Mouse (Mus musculus): ENCODE measurements around the gene Kif14. TPM values are rescaled to one million over a fixed set of nuclear protein-coding genes. Genes with fewer than 3 reads are reported as not detected.

The Kif14 gene
- polyA plus RNA-seq, 1 experiment from 2014 or later: 5.5 TPM

DNA sequence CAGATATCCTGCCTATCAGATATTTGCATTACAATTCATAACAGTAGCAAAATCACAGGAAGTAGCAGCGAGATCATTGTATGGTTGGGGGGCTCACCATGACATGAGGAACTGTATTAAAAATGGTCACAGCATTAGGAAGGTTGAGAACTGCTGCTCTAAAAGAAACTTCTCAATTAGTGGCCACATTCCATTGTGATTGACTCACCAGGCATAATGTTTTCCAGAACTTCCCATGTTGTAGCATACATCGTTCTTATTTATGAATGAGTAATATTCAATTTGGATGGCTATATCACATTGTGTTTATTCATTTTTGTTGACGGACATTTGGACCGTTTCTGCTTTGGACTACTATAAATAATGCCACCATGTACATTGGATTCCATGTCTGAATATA lies 101.5 kb downstream of the Kif14 start:
- Histone ChIP-seq H3K27me3 (ENCODE audit: control insufficient read depth, insufficient read depth, low read depth, low read length) (no peaks in the 10 kb centered on the region), H3K27ac (ENCODE audit: low read length) (no peak overlapping the region), H3K4me2 (ENCODE audit: low read depth, low read length) (no peak overlapping the region), H3K4me1 (ENCODE audit: control insufficient read depth, low read depth, low read length) (no peaks in the 10 kb centered on the region; the same call in 1 of the 2 replicates), H3K9ac (ENCODE audit: low read depth, low read length) (no peak overlapping the region), H3K9me3 (replicated peaks; ENCODE audit: control insufficient read depth, low read length) (no peaks in the 10 kb centered on the region), H3K4me3 (ENCODE audit: low read depth, low read length) (no peak overlapping the region), H3K36me3 (ENCODE audit: control insufficient read depth, insufficient read depth) (no peaks in the 10 kb centered on the region)
- 71% methylated on average over 4 of the region's 4 CpGs for WGBS (ENCODE audit: insufficient replicate concordance)
- ATAC-seq (ENCODE audit: low read depth): no peak

DNA sequence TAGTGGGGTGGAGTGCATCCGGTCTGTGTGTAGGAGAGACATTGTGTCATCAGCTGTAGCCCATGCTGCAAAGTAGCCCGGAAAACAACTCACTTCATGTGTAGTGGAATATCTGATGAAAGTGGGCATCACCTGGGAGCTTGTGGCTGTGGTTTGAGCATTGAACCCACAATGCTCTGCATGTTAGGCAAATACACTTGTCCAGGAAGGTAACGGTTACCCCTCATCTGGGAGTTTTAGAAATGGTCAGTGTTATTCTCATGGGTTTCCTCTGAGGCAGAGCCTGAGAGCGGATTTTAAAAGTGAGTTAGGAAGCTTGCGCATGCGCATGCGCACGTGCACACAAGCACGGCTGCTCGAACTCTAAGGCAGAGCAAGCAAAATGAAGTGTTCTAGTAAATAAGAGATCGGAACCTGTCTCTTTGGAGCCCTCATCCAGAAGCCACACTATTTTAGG lies 102.6 kb downstream of the Kif14 start:
- H3K27me3 ChIP-seq (ENCODE audit: control insufficient read depth, insufficient read depth, low read depth, low read length): no peaks in the 10 kb centered on the region
- H3K27ac ChIP-seq (ENCODE audit: low read length): no peak overlapping the region
- H3K36me3 ChIP-seq (ENCODE audit: control insufficient read depth, insufficient read depth): no peaks in the 10 kb centered on the region
- ATAC-seq (ENCODE audit: low read depth): no peak
- H3K4me1 ChIP-seq (ENCODE audit: control insufficient read depth, low read depth, low read length): no peaks in the 10 kb centered on the region
- no peak overlapping the region for H3K9ac ChIP-seq (ENCODE audit: low read depth, low read length)
- WGBS (ENCODE audit: insufficient replicate concordance): 83% methylated on average over 11 of the region's 11 CpGs
- no peak overlapping the region for H3K4me2 ChIP-seq (ENCODE audit: low read depth, low read length)
- H3K4me3 ChIP-seq (ENCODE audit: low read depth, low read length): no peak overlapping the region
- H3K9me3 ChIP-seq (replicated peaks; ENCODE audit: control insufficient read depth, low read length): no peaks in the 10 kb centered on the region

DNA sequence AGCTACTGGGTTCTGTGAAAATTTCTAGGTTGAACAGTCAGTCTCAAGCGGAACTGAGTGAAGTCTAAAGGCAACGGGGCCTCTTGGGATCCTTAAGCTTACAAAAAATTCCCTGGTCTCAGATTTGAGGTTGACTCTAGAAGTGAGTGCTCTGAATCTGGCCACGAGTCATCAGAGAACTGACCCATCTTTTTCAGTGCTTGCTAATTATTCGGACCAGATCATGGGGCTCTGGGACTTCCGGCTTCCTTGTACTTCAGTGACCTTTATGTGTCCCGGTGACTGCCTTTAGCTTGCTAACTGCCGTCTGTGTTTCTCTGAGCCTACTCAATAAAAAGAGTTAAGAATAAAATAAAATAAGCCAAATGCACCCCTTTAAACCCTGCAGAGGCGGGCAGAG lies 103.1 kb downstream of the Kif14 start:
- no peak overlapping the region for H3K9ac ChIP-seq (ENCODE audit: low read depth, low read length)
- H3K4me3 ChIP-seq (ENCODE audit: low read depth, low read length): no peak overlapping the region
- no peak overlapping the region for H3K4me2 ChIP-seq (ENCODE audit: low read depth, low read length)
- 75% methylated on average over 8 of the region's 8 CpGs for WGBS (ENCODE audit: insufficient replicate concordance)
- no peaks in the 10 kb centered on the region for H3K36me3 ChIP-seq (ENCODE audit: control insufficient read depth, insufficient read depth)
- H3K27ac ChIP-seq (ENCODE audit: low read length): no peak overlapping the region
- H3K9me3 ChIP-seq (replicated peaks; ENCODE audit: control insufficient read depth, low read length): no peaks in the 10 kb centered on the region
- H3K4me1 ChIP-seq (ENCODE audit: control insufficient read depth, low read depth, low read length): no peaks in the 10 kb centered on the region
- no peaks in the 10 kb centered on the region for H3K27me3 ChIP-seq (ENCODE audit: control insufficient read depth, insufficient read depth, low read depth, low read length)
- ATAC-seq (ENCODE audit: low read depth): no peak

DNA sequence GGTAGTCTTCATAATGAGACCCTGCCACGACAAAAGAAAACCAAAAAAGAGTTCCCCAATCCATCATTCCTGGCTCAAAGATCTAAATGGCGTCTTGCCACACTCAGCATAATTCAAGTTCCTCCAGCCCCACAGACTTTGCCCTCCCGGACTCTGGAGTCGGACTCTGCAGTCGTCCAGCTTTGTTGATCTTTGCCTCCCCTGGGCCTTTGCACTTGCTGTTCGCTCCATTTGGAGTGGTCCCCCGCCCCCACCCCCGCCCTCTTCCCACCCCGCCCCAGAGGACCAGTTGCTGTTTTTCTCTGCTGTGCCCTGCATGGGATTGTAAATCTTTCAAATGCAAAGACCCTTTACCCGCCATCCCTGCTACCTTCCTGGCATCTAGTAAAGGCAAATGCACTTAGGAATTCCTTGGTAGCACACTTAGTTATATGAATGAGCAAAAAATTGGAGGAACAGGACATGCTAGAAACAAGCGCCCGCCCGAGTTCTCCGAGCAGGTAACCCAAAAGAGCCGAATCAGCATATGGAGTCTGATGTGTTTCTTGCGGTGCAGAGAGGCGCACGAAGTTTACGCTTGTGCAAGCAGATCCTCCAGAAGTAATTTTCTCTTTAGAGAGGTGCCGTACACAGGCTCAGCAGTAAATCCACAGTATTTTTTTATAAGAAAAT lies 103.6 kb downstream of the Kif14 start:
- ATAC-seq (ENCODE audit: low read depth): no peak
- no peak overlapping the region for H3K9ac ChIP-seq (ENCODE audit: low read depth, low read length)

DNA sequence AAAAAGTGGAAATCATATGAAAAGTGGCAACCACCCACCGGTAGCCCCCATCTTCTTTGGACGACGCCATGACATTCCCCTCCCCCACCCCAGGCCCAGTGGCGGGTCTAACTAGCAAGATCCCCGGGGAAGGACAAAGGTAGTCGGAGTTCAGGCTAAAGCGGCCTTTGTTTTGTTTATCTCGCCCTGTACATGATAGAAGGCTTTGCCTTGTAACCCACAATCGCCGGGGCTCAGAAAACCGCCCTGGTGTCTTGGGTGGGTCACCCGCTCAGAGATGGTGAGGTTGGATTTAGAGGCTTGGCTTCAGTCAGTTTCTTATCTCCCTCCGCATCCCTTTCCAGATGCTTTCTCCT lies 104.1 kb downstream of the Kif14 start:
- Histone ChIP-seq H3K36me3 (ENCODE audit: control insufficient read depth, insufficient read depth) (no peaks in the 10 kb centered on the region), H3K27me3 (ENCODE audit: control insufficient read depth, insufficient read depth, low read depth, low read length) (no peaks in the 10 kb centered on the region), H3K9me3 (replicated peaks; ENCODE audit: control insufficient read depth, low read length) (no peaks in the 10 kb centered on the region), H3K4me1 (ENCODE audit: control insufficient read depth, low read depth, low read length) (no peaks in the 10 kb centered on the region), H3K4me3 (ENCODE audit: low read depth, low read length) (no peak overlapping the region), H3K4me2 (ENCODE audit: low read depth, low read length) (peak overlapping the region; percentile 21; the same call in 1 of the 2 replicates), H3K9ac (ENCODE audit: low read depth, low read length) (no peak overlapping the region), H3K27ac (ENCODE audit: low read length) (no peak overlapping the region)
- WGBS (ENCODE audit: insufficient replicate concordance): 11% methylated on average over 13 of the region's 13 CpGs
- no peak for ATAC-seq (ENCODE audit: low read depth)

More for the DNA sequence above, 103.6 kb downstream of the Kif14 start:
- Histone ChIP-seq H3K27ac (ENCODE audit: low read length) (no peak overlapping the region), H3K4me3 (ENCODE audit: low read depth, low read length) (no peak overlapping the region), H3K4me1 (ENCODE audit: control insufficient read depth, low read depth, low read length) (no peaks in the 10 kb centered on the region), H3K4me2 (ENCODE audit: low read depth, low read length) (peak overlapping the region; percentile 21; the same call in 1 of the 2 replicates), H3K27me3 (ENCODE audit: control insufficient read depth, insufficient read depth, low read depth, low read length) (no peaks in the 10 kb centered on the region), H3K9me3 (replicated peaks; ENCODE audit: control insufficient read depth, low read length) (no peaks in the 10 kb centered on the region), H3K36me3 (ENCODE audit: control insufficient read depth, insufficient read depth) (no peaks in the 10 kb centered on the region)
- WGBS (ENCODE audit: insufficient replicate concordance): 49% methylated on average over 20 of the region's 20 CpGs

DNA sequence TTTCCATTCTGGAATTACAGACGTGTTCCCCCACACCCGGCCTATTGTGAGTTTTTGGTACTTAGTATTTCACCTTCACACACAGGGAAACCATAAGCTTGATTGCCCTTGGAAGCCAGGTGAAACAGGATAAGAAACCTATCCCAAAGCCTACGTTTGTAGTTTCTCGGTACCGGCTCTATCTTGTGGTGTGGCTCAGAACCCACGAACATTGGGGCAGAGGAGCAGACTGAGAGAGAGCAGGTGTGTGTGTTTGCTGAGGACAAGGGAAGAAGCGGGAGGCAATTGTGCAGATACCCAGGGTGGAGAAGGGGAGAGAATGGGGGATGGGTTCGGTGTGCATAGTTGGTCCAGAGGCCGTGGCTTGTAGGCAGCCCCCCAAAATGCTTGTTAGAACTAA lies 104.8 kb downstream of the Kif14 start:
- H3K27ac ChIP-seq (ENCODE audit: low read length): no peak overlapping the region
- H3K4me2 ChIP-seq (ENCODE audit: low read depth, low read length): no peak overlapping the region
- no peak overlapping the region for H3K9ac ChIP-seq (ENCODE audit: low read depth, low read length)
- H3K27me3 ChIP-seq (ENCODE audit: control insufficient read depth, insufficient read depth, low read depth, low read length): no peaks in the 10 kb centered on the region
- H3K4me3 ChIP-seq (ENCODE audit: low read depth, low read length): no peak overlapping the region
- no peaks in the 10 kb centered on the region for H3K36me3 ChIP-seq (ENCODE audit: control insufficient read depth, insufficient read depth)
- ATAC-seq (ENCODE audit: low read depth): no peak
- no peaks in the 10 kb centered on the region for H3K4me1 ChIP-seq (ENCODE audit: control insufficient read depth, low read depth, low read length)
- H3K9me3 ChIP-seq (replicated peaks; ENCODE audit: control insufficient read depth, low read length): no peaks in the 10 kb centered on the region
- WGBS (ENCODE audit: insufficient replicate concordance): 65% methylated on average over 9 of the region's 9 CpGs

DNA sequence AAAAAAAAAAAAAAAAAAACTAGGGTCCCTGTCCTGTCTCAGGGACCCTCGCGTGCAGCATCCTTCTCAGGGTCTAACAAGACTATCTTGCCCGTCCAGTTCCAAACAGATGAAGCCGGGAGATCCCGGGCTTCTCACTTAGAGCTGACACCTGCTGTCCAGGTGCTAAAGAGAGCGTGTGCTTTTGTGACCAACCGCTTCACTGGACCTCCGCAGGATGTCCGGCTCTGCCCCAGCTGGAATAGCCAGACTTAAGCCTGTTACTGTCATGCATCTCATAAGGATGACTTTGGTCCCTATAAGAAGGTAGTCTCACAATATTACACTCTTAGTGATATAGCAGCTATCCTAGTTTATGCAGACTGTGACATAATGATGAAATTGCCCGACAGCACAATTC lies 105.4 kb downstream of the Kif14 start:
- H3K27me3 ChIP-seq (ENCODE audit: control insufficient read depth, insufficient read depth, low read depth, low read length): no peaks in the 10 kb centered on the region
- no peaks in the 10 kb centered on the region for H3K36me3 ChIP-seq (ENCODE audit: control insufficient read depth, insufficient read depth)
- H3K4me2 ChIP-seq (ENCODE audit: low read depth, low read length): no peak overlapping the region
- no peak overlapping the region for H3K4me3 ChIP-seq (ENCODE audit: low read depth, low read length)
- no peak for ATAC-seq (ENCODE audit: low read depth)
- no peak overlapping the region for H3K27ac ChIP-seq (ENCODE audit: low read length)
- H3K4me1 ChIP-seq (ENCODE audit: control insufficient read depth, low read depth, low read length): no peaks in the 10 kb centered on the region
- H3K9ac ChIP-seq (ENCODE audit: low read depth, low read length): no peak overlapping the region
- WGBS (ENCODE audit: insufficient replicate concordance): 76% methylated on average over 10 of the region's 10 CpGs
- H3K9me3 ChIP-seq (replicated peaks; ENCODE audit: control insufficient read depth, low read length): no peaks in the 10 kb centered on the region

DNA sequence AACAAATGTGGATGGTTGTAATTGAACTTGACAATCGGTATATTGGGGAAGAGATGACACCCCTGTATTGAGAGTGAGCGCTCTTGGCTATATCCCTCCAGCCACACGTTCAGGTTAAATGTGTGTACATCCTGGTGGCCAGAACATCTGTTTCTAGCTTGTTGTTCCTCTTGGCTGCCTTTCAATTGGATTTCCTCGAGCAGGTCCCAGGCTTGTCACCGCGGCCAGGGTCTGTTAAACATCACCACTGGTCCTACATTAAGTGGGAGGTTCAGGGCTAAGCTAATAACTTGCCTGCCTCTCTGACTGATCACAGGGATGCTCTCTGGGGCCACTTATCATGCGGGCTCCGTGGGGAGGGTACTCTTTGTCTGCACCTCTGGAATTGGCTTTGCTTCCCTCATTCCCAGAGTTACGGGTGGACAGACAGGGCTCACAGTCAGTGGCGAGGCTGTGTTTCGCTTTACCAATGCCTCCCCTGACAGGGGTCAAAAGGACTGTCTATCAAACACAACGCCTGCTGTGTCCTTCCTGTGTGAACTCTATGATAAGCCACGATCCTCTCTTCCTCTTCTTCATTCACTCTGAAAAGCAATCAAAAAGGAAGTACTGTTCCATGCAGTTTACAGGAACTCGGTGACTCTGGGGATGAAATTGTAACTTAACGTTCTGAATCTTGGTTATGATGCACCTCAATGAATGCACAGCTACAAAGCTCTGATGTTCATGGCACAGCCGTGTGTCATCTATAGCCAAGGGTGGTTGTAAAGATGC lies 111.9 kb downstream of the Kif14 start:
- ATAC-seq (ENCODE audit: low read depth): no peak
- Histone ChIP-seq H3K4me3 (ENCODE audit: low read depth, low read length) (0 out of 2 replicates have a peak overlapping the region, but pooled peaks have one; percentile 5), H3K4me2 (ENCODE audit: low read depth, low read length) (peak overlapping the region; percentile 37), H3K4me1 (ENCODE audit: control insufficient read depth, low read depth, low read length) (no peaks in the 10 kb centered on the region; the same call in 1 of the 2 replicates), H3K9ac (ENCODE audit: low read depth, low read length) (no peak overlapping the region), H3K27me3 (ENCODE audit: control insufficient read depth, insufficient read depth, low read depth, low read length) (peaks cover 6% of the 10 kb centered on the region), H3K27ac (ENCODE audit: low read length) (no peak overlapping the region), H3K36me3 (ENCODE audit: control insufficient read depth, insufficient read depth) (no peaks in the 10 kb centered on the region), H3K9me3 (replicated peaks; ENCODE audit: control insufficient read depth, low read length) (no peaks in the 10 kb centered on the region)
- 17% methylated on average over 16 of the region's 16 CpGs for WGBS (ENCODE audit: insufficient replicate concordance)

DNA sequence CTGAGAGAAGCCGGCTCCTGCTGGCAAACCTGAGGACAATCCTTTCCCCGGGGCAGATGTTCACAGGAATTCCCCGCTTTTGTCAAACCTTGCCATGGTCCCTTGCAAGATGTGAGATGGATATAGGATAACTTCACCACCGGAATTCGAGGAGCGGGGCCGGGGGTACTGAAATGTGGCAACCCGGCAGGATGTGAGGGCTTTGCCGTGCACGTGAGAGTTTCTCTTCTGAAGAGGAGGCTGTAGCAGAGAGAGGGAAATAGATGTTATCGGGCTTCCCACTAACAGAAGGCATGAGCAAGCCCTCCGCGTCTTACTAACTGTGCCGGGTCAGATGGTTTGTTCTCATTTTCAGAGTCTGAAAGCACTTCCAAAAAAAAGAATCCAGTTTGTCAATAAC lies 113.2 kb downstream of the Kif14 start:
- 21% methylated on average over 14 of the region's 14 CpGs for WGBS (ENCODE audit: insufficient replicate concordance)
- Histone ChIP-seq H3K4me2 (ENCODE audit: low read depth, low read length) (no peak overlapping the region), H3K27ac (ENCODE audit: low read length) (no peak overlapping the region), H3K27me3 (ENCODE audit: control insufficient read depth, insufficient read depth, low read depth, low read length) (peaks cover 6% of the 10 kb centered on the region), H3K4me1 (ENCODE audit: control insufficient read depth, low read depth, low read length) (no peaks in the 10 kb centered on the region; the same call in 1 of the 2 replicates), H3K4me3 (ENCODE audit: low read depth, low read length) (no peak overlapping the region), H3K9ac (ENCODE audit: low read depth, low read length) (no peak overlapping the region), H3K36me3 (ENCODE audit: control insufficient read depth, insufficient read depth) (no peaks in the 10 kb centered on the region), H3K9me3 (replicated peaks; ENCODE audit: control insufficient read depth, low read length) (no peaks in the 10 kb centered on the region)
- no peak for ATAC-seq (ENCODE audit: low read depth)
